In genomic region chr6:118197440-118197975, GRCm38 (mm10) we compare ENCODE assay signal across 7 mouse cellular contexts. TPM values are rescaled to one million over a fixed set of nuclear protein-coding genes. Genes with fewer than 3 reads are reported as not detected.
DNase-seq lines count a peak whose midpoint lies in the region; ATAC-seq lines count a peak whose summit lies in the region.

Ret (minus strand) TSS chr6:118197718.

- H3K4me2 ChIP-seq in lung, embryonic 16.5 days (ENCODE audit: low read depth, low read length): peak within 1 kb of the TSS; percentile 100
- peak within 1 kb of the TSS; percentile 99 for H3K4me2 ChIP-seq in embryonic facial prominence, embryonic 15.5 days (replicated peaks)
- H3K4me2 ChIP-seq in intestine, embryonic 16.5 days (ENCODE audit: low read depth, low read length): peak within 1 kb of the TSS; percentile 92

- H3K9ac ChIP-seq in lung, embryonic 16.5 days (ENCODE audit: low read length): peak within 1 kb of the TSS; percentile 46
- peak within 1 kb of the TSS; percentile 31; the same call in 1 of the 2 replicates for H3K9ac ChIP-seq in embryonic facial prominence, embryonic 15.5 days
- peak within 1 kb of the TSS; percentile 67 for H3K9ac ChIP-seq in intestine, embryonic 16.5 days (ENCODE audit: low read depth, low read length)

- DNase-seq in lung, postnatal 4 days: no peak
- peak; percentile 64 for DNase-seq in retina, postnatal 1 day
- DNase-seq in frontal cortex, postnatal 25 days (ENCODE audit: low spot score in 2 of 2): no peak
- DNase-seq in kidney, adult 9 months: no peak

- WGBS in lung, embryonic 16.5 days: under 1% methylated on average over 26 of the region's 26 CpGs
- under 1% methylated on average over 24 of the region's 26 CpGs for WGBS in embryonic facial prominence, embryonic 15.5 days
- WGBS in intestine, embryonic 16.5 days: under 1% methylated on average over 26 of the region's 26 CpGs

- H3K9me3 ChIP-seq in lung, embryonic 16.5 days (ENCODE audit: control insufficient read depth, low read length): no peaks in the 10 kb centered on the region
- H3K9me3 ChIP-seq in embryonic facial prominence, embryonic 15.5 days (replicated peaks): no peaks in the 10 kb centered on the region
- no peaks in the 10 kb centered on the region for H3K9me3 ChIP-seq in intestine, embryonic 16.5 days (ENCODE audit: control insufficient read depth, low read length)

- ATAC-seq in lung, embryonic 16.5 days (ENCODE audit: low read depth): no peak
- no peak for ATAC-seq in embryonic facial prominence, embryonic 15.5 days (ENCODE audit: insufficient number of reproducible peaks, low FRiP score, low TSS enrichment, low read depth)
- ATAC-seq in intestine, embryonic 16.5 days: peak; percentile 29

- H3K4me3 ChIP-seq in lung, embryonic 16.5 days (ENCODE audit: low read length): peak within 1 kb of the TSS; percentile 64
- peak within 1 kb of the TSS; percentile 58 for H3K4me3 ChIP-seq in embryonic facial prominence, embryonic 15.5 days (replicated peaks)
- H3K4me3 ChIP-seq in intestine, embryonic 16.5 days (ENCODE audit: low read length): peak within 1 kb of the TSS; percentile 54

- no peaks in the 10 kb centered on the region for H3K36me3 ChIP-seq in lung, embryonic 16.5 days (ENCODE audit: control insufficient read depth, insufficient read depth, low read length)
- no peaks in the 10 kb centered on the region for H3K36me3 ChIP-seq in embryonic facial prominence, embryonic 15.5 days
- no peaks in the 10 kb centered on the region for H3K36me3 ChIP-seq in intestine, embryonic 16.5 days (ENCODE audit: control insufficient read depth, insufficient read depth, low read length)

- no peak within 1 kb of the TSS for H3K27ac ChIP-seq in lung, embryonic 16.5 days (ENCODE audit: low read length)
- no peak within 1 kb of the TSS for H3K27ac ChIP-seq in embryonic facial prominence, embryonic 15.5 days (replicated peaks)
- H3K27ac ChIP-seq in intestine, embryonic 16.5 days (ENCODE audit: low read length): no peak within 1 kb of the TSS

- peaks cover 13% of the 10 kb centered on the region; the same call in 1 of the 2 replicates for H3K4me1 ChIP-seq in lung, embryonic 16.5 days (replicated peaks; ENCODE audit: control insufficient read depth, insufficient read depth, low read length)
- H3K4me1 ChIP-seq in embryonic facial prominence, embryonic 15.5 days: peaks cover 22% of the 10 kb centered on the region
- H3K4me1 ChIP-seq in intestine, embryonic 16.5 days (ENCODE audit: control insufficient read depth, insufficient read depth, low read length): peaks cover 12% of the 10 kb centered on the region; the same call in 1 of the 2 replicates

- H3K27me3 ChIP-seq in lung, embryonic 16.5 days (ENCODE audit: control insufficient read depth, insufficient read depth, low read depth, low read length): peaks cover 56% of the 10 kb centered on the region
- H3K27me3 ChIP-seq in embryonic facial prominence, embryonic 15.5 days: peaks cover 75% of the 10 kb centered on the region
- H3K27me3 ChIP-seq in intestine, embryonic 16.5 days (replicated peaks; ENCODE audit: control insufficient read depth, insufficient read depth, low read length): peaks cover 33% of the 10 kb centered on the region

RNA-seq across cellular contexts. Expression of gene Ret, which starts in this region (rescaled TPM):
- 1.0 and 1.6 TPM in 2 replicates for polyA plus RNA-seq in lung, embryonic 16.5 days (2015; fragmentation: Nextera tagmentation; extraction: Ambion mirVana)
- 1.8 and 3.0 TPM in 2 replicates for polyA plus RNA-seq in embryonic facial prominence, embryonic 15.5 days (2015; fragmentation: Nextera tagmentation; extraction: Ambion mirVana)
- 11.0 and 12.3 TPM in 2 replicates for polyA plus RNA-seq in intestine, embryonic 16.5 days (2015; fragmentation: Nextera tagmentation; extraction: Ambion mirVana)
